ENCODE assay signal across 20 mouse cellular contexts in genomic region chr16:36474849-36475248, GRCm38 (mm10). TPM values are rescaled to one million over a fixed set of nuclear protein-coding genes. Genes with fewer than 3 reads are reported as not detected.
"Had no signal": no experiment of that assay in that cellular context is flagged by ENCODE, and none has a peak within 500 bp of the region (broad histone marks: within the 10 kb centered on the region; RNA-seq: fewer than 3 reads in every experiment).

No protein-coding gene starts in this region.

- H3K36me3 ChIP-seq: neural tube, embryonic 13.5 days; neural tube, embryonic 15.5 days; stomach, embryonic 15.5 days had no signal

- H3K4me1 ChIP-seq: neural tube, embryonic 13.5 days; neural tube, embryonic 15.5 days; stomach, embryonic 15.5 days had no signal

- H3K9ac ChIP-seq: neural tube, embryonic 13.5 days; neural tube, embryonic 15.5 days; stomach, embryonic 15.5 days had no signal

- H3K4me3 ChIP-seq: neural tube, embryonic 13.5 days; neural tube, embryonic 15.5 days; stomach, embryonic 15.5 days had no signal

- H3K27ac ChIP-seq: neural tube, embryonic 13.5 days; neural tube, embryonic 15.5 days; stomach, embryonic 15.5 days; stomach, postnatal 0 days had no signal

- H3K9me3 ChIP-seq: neural tube, embryonic 13.5 days; neural tube, embryonic 15.5 days; stomach, embryonic 15.5 days had no signal

- DNase-seq: retina, postnatal 1 day; right cerebral cortex, adult 18-20 months; right cerebral cortex, postnatal 14 days; right cerebral cortex, postnatal 25 days; right cerebral cortex, postnatal 4 days; spleen, adult 18-20 months; thymus, adult 18-20 months; thymus, adult 2 months; thymus, postnatal 14 days; thymus, postnatal 25 days; thymus, postnatal 36 days; thymus, postnatal 4 days had no signal

- H3K27me3 ChIP-seq: neural tube, embryonic 13.5 days; neural tube, embryonic 15.5 days; stomach, embryonic 15.5 days had no signal

- H3K4me2 ChIP-seq: neural tube, embryonic 13.5 days; neural tube, embryonic 15.5 days; stomach, embryonic 15.5 days had no signal

RNA-seq across cellular contexts. Expression of gene Stfa3, which starts 19.7 kb away (rescaled TPM):
- polyA plus RNA-seq: neural tube, embryonic 14.5 days; small intestine, adult 2 months; spleen, adult 2 months; testis, adult 2 months; thymus, adult 2 months had no signal
